Mouse (Mus musculus) neural tube, embryonic 10.5 days (tissue): ENCODE data around the gene Serpina1e.
"Not testable (repeated sequence)": the region's sequence is repeated elsewhere in the genome, so short reads cannot be mapped to it uniquely, and the experiment has no call there.

Source experiments
- DNase-seq: peaks from one replicate; pipeline ENCODE4 v3.0.0-alpha.2; 2017; ENCODE audit warnings: low spot score; ENCODE audit errors: extremely low spot score

The Serpina1e gene

DNA sequence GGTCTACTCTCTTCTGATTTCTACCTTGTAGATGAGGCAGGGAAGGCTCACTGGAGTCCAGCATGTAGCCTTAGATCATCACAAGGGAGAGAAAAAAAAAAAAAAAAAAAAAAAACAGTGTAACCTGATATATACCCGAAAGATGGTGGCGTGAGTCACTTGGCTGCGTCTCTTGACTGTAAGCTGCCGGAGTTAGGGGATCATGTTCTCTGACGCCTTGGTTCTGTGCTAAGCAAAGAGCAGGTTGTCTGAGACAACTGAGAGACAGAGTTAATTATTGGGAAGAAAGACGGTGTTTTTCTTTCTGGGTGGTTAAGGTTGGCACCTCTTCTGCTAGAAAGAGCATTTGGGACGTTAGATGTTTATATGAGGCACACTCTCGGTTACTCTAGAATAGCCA lies 4.1 kb upstream of the Serpina1e start:
- no peak for DNase-seq

GRCm38 (mm10) chr12:103962337-103962736 lies 3.6 kb upstream of the Serpina1e start:
- no peak for DNase-seq

GRCm38 (mm10) chr12:103961716-103962115 lies 2.9 kb upstream of the Serpina1e start:
- DNase-seq = no peak

GRCm38 (mm10) chr12:103956555-103956954 lies 2.2 kb downstream of the Serpina1e start:
- not testable (repeated sequence) for DNase-seq

DNA sequence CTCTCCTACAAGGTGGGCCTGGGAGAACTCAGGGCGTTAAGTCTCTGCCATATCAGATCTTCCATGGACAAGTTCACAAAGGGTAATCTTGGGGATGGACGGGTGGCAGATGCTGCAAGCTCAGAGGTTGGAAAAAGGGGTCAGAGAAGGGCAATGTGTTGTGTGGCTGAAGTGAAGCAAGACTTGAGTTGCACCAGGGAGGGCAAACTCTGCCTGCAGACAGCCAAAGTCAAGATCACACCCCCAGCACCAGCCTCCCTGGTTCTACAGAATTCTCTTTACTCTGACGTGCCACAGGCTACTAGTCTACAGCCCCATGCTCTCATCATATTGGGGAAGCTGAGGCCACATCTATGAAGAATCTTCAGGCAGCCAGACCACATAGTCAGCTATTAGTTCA lies 5.8 kb downstream of the Serpina1e start:
- not testable (repeated sequence) for DNase-seq

GRCm38 (mm10) chr12:103946243-103946642 lies 12.5 kb downstream of the Serpina1e start:
- DNase-seq = no peak

- DNase-seq = not testable (repeated sequence)
Measured at GRCm38 (mm10) chr12:103909181-103909580, 49.6 kb downstream of the Serpina1e start.

GRCm38 (mm10) chr12:103907746-103908145 lies 51.0 kb downstream of the Serpina1e start:
- not testable (repeated sequence) for DNase-seq

GRCm38 (mm10) chr12:103904837-103905340 lies 53.9 kb downstream of the Serpina1e start, which contains the start of gene Serpina1c:
Gene Serpina1c (minus strand): TSS chr12:103904887.
- DNase-seq = not testable (repeated sequence)

DNA sequence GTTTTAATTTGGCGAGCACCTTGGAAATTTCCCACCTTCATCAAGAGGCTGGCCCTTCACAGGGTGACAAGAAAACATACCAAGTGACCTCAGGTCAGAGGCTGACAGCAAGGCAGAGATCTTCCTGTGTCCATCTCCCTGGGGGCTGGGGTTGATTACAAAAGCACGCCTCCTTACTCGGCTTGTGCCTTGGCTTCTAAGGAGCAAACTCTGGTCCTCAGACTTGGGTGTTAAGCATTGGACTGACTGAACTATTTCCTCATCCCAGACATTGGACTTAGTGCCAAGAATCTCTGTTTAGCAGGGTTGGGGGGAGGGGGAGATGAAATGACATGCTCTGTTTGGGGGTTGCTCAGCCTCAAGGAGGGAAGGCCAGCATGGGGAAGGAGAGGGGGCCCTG lies 56.8 kb downstream of the Serpina1e start:
- DNase-seq = not testable (repeated sequence)
